Mouse (Mus musculus) thymus, postnatal 14 days (tissue): ENCODE results near the gene Gm49394.

Experiments
- DNase-seq: peaks from one replicate; pipeline ENCODE4 v3.0.0; 2021

The Gm49394 gene

DNA sequence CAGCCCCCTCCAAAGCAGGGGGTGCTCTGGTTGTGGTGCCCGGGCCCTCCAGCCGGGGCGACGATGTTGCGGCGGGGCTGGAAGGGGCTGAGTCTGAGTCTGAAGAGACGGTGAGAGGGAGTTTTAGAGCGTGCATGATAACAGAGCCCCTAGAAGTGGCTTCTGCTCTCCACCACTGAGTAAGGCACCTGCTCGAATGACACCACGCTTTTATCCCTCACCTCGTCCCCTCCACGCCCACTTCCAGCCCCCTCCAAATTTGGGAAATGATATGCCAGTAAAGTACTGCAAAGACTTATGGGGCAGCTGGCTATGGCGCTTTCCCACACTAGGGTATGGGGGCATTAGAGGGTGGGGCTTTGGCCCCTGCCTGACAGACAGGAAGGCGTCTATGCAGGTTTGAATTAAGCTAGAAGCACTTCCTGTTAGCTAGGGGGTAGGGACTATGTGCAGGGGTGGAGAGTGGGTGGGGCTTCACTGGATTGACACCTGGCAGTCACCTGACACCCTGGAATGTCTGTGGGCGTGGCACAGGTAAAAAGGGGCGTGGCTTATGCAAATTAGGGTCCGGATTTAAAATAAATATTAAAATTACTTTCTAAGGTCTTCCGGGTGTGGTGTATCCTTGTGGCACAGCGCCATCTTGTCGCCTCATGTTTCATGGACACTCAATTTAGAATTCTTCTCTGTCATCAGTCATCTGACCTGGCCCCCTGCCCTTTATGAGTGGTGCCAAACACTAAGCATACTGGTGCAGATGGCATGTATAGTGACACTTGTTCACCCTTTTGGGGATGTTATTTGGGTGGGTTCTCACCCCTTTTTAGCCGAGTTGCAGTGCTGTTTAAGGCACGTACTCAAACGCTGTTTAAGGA lies at the start of gene Gm49394:
TSS of gene Gm49394 (minus strand) at position 192 of the 875 bp plus-strand sequence.
- DNase-seq, result no peak

DNA sequence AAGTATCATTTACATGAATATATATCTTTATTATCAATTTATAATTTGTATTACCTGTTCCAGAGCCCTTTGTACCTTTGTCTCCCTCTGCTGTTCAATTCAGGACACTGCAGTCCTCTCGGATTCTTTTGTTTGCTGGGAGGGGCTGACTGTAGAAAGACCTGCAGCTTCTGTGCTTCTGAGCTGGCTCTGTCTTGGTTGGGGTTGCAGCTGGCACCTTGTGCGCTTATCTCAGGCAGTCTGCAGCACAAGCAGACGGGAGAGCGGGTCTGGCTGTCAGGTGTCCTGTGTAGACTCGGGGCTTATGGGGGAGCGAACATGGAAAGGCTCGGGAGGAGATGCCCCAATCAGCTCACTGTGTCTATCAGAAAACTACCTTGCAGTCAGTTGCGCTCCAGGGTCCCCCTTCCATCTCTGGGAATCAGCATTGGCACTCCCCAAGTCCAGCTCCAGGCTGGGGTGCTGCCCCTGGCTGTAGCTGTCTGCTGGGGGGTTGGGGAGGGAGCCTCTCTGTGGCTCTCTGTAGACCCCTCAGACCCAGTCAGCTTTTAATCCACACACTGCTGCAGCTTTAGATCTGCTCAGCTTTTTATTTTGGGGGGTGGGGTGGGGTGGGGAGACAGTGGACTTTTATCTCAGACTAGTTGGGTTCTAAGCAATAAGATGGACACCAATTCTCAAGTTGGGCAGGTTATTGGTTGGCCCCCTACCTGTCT lies 45.2 kb upstream of the Gm49394 start:
- peak; percentile 56 for DNase-seq

DNA sequence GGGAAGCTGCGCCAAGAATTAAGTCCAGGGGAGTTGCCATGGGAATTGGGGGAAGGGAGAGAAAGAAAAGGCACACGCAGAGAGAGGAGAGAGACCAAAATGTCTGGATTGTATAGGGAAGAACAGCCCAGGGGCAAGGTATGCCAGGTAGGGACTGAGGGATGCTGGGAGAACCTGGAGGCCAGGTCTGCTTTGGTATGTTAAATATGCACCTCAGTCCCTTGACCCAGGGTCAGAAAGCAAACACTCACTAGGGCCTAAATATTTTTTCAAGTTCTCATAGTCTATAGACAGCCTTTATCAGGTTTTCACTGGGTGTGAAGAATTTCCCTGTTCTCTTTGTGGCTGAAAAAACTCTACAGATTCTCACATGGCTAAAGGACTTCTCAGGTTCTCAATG lies 37.1 kb upstream of the Gm49394 start:
- DNase-seq, result no peak

DNA sequence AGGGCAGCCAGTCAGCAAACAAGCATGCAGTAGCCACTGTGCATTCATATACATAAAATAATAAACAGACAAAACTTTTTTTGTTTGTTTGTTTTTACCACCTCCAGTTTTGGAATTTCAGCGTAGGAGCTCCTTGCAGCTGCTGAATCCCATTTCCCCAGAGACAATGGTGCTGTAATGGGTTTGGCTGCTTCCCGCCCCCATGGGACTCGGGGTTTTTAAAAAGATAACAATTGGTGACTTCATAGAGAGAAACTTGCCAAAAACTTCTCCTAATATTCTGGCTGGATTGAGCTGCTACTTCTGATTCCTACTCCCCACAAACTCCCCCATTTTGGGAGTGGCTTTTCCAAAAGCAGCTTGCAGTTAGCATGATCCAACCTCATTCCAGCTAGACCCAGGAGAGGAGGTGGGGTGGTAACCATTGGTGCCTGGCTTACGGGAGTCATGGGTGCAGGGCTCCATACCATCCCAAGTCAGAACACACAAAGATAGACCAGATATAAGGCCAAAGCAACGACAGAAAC lies 29.7 kb upstream of the Gm49394 start:
- DNase-seq, result no peak

DNA sequence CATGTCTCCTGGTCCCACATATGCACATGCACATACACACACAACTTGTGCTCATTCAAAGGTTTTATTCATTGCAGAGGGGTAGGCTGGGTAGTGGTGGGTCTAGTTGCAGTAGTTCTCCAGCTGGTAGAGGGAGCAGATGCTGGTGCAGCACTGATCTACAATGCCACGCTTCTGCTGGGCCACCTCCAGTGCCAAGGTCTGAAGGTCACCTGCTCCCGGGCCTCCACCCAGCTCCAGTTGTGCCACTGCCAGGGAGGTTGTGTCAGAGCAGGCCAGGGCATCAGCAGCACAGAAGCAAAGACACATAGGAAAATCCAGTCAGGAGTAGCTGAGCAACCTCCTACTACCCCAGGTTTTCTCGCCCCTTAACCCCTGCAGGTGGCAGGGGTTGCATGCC lies 8.9 kb upstream of the Gm49394 start:
- DNase-seq, result no peak

DNA sequence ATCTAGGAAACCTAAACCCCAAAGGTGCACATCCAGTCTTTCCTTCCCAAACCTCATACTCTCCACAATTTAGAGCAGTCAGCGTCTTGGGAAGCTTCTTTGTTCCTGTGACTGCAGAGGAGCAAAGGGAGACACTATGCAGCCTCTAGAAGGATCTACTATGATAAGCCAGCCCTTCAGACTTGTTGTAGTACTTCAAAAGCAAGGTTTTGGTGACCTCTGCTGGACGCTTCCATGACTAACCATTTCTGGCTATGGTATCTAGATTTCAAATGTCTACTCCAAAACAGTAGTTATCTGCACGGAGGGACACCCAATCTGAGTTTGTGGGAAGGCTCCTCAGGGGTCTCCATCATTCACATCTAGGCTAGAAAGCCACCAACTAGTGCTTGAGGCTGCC lies 5.9 kb upstream of the Gm49394 start:
- DNase-seq, result no peak

DNA sequence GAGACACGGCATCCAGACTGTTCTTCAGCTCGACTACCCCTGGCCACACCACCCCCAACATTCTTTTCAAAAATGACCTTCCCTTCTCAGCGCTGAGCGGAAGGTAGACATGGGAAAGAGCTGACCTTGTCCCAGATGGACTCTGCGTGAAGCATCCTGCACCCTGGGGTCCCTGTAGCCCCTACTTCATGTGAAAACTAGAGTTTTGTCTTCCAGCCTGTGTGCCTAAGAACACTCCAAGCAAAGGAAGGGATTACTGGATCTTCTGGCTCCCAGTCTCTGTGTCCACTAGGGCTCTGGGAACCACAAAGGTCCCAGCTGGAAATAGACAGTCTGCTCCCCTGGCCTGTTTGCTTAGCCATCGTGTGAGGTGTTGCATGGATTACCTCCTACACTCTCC lies 5.4 kb upstream of the Gm49394 start:
- no peak for DNase-seq

DNA sequence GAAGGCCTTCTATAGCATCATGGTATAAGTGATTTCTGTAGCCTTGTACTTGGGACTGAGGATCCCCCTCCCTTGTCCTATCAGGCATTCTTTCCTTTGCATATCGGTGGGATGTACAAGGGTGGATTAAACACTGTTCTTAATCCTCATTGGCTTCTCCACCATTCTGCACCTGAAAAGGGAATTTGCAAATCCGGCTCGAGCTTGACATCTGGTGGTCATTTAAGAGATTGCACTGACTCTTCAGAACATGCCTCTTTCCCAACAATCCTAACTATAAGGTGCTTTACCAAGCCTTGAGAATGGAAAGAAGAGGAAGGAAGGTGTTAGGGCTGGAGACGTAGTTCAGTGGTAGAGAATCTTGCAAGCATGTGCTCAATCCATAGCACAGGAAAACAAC lies 2.4 kb upstream of the Gm49394 start:
- peak; percentile 40 for DNase-seq

DNA sequence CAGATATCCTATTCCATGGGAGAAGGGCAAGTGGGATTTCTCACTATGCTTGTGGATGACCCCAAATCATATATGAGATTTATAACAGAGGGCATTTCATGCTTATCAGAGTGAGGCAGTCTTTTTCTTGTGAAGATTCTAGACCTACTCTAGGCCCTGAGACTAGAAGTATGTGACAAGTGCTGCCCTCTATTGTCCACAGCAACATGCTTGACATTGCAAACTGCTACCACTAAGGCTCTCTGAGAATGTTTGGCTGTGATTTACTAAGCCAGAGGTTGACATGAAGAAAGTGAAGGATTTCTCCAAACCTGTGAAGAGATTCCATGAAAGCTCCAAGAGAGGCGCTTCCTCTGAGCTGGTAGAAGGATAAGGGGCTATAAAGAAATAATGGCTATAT lies 1.3 kb upstream of the Gm49394 start:
- no peak for DNase-seq

DNA sequence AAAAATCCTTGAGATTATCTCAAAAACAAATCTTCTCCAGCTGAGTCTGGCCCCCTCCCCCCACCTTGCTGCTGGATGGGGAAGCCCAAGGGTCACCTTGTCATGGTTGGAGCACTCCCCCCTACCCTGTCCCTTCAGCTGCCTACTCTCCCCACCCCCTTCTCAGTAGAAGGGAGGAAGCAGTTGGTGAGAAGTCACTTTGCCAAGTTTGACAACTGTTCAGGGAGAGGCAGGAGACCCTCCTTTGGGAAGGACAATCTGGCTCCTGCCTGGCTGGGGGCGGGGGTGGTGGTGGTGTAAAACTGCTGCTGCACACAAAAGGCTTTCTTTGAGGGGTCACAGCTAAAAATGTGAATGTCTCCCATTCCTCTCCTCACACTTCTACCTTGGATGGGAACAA lies 1.4 kb downstream of the Gm49394 start:
- no peak for DNase-seq

DNA sequence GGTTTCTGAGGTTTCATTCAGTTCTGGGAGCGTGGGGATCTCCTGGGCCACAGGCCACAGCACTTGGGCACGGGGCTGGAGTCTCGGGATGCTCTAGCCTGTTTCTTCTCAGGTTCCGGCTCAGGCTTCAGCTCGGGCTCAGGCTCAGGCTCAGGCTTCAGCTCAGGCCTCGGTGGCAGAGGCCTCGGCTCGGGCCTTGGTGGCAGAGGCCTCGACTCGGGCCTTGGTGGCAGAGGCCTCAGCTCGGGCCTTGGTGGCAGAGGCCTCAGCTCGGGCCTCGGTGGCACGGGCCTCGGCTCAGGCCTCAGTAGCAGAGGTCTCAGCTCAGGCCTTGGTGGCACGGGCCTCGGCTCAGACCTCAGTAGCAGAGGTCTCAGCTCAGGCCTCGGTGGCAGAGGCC lies 2.2 kb downstream of the Gm49394 start:
- DNase-seq, result no peak

DNA sequence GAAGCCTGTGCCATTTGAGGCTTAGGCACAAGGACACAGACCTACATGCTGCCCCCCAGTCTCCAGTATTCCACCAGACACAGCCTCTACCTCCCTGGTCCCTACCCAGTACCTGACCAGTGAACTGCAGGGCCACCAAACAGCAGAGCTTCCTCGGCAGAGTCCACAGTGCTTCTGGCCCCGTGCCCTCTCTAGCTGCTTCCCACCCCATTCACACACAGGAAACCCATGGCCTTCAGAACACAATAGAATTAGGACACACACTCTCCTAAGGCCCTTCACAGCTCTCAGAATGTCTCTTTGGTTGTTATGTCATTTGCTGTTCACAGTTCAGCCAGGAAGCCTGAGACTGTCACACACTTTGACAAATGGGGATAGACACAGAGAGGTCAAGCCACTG lies 3.1 kb downstream of the Gm49394 start, which contains the start of gene Igf2:
TSS of gene Igf2 (minus strand) at position 158 of the 400 bp plus-strand sequence.
- no peak for DNase-seq

DNA sequence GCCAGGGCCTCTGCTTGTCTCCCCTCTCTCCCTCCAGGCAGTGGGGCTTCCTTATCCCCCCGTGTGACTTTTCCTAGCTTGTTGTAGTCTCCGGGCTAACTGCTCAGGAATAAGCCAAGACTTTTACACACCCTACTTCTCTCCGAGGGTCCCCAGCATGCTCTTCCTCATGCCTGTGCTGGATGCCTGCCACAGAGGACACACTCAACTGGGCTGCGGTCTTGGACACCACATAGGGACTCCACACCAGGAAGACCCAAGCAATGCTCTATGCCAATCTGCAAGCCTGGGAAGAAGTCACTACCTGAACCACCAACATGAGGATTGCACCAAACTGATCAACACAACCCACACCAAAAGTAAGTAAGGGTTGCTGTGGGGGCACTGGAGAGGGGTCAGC lies 3.6 kb downstream of the Gm49394 start:
- DNase-seq, result no peak

DNA sequence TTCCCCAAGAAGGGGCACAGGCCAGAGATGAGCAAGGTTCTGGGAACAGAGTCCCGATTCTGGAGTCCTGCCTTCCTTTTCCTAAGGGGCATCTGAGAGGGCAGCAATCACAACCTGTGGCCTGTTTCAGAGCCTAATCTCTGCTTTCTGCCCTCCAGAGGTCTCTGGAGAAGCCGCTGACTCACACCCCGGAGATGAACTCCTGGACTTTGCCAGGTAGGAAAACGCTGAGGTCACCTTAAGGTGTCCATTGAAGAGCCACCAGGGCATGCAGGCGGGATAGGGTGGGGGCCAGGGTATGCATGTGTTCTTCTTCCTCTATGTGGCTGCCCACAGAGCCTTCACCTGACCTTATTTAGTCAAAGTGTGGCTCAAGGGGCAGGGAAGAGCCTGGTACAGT lies 4.4 kb downstream of the Gm49394 start:
- DNase-seq, result no peak

DNA sequence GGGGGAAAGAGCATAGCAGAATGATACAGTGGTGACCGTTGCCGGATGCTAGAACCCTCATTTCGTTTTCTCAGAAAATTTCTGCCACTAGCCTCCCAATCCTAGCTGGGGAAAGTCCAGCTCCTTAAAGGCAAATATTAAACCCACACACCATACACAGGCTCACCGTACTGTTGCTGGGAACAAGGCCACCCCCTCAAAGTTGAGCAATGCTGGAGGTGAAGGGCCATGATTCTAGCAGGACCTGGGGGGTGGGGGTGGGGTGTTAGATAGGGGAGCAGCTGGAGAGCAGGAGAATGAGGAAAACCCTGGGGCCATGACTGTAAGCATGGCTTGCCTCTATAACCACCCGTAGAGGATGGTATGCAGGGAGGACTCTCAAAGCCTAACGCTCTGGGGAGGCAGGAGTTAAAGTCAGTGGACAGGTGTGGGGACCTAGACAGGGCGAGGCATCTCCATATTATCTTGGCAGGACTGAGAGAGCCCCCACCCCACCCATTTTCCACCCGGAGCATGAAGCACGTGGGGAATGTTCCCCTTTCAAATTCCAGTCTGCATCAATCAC lies 5.2 kb downstream of the Gm49394 start:
- no peak for DNase-seq

DNA sequence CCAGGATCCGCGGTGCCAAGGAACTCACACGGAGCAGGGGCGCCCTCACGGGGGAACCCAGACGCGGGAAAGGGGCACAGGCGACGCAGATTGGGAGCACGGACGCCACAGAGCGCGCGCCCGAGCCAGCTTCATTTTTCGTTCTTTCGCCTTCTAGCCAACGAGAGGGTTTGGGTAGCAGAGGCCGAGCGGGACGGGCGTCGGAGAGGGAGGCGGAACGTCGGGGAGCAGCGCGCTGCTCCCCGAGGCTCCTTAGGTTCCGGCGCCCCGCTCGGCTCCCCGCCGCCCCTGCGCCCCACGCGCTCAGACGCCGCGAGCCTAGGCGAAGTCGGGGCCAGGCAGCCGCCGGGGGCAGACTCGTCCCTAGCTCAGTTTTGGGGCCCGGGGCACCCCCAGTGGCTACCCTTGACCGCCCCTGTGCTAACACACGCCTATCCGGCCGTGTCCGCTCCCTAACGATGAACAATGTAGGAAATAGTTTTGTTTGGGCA lies 5.8 kb downstream of the Gm49394 start:
- no peak for DNase-seq

DNA sequence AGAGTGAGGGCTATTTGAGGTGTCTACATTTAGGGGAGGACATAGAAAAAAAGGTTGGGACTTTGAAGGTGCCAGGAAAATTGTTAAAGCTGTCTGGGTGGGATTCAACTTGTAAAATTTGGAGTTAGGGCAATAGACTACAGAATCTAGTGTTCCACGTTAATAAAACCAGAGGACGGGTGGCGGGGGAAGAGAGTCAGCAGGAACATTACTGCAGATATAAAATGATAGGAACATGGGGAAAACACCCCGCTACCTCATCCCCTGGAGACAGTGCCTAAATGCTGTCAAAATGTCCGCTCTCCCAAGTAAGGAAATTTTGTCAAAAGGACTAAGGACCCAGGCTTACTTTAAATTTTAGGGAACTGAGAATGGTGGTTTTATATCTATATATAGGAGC lies 6.6 kb downstream of the Gm49394 start:
- DNase-seq, result no peak

DNA sequence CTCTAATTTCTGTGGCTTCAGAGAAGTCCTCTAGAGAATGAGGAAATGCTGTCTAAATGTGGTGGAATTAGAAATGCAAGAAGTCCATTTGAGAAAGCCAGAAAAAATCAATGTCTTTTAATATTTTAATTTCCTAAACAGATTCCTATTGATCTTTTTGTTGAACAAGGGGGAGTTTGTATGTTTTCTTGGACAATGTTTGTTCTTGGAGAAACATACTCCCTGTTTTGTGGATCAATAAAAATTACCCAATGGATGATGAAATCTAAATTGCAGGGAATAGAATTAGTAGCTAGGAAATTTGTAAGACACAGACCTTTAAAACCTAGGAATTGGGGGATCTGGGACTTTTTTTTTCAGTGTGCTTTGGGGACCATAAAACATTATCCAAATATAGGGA lies 7.9 kb downstream of the Gm49394 start:
- no peak for DNase-seq

DNA sequence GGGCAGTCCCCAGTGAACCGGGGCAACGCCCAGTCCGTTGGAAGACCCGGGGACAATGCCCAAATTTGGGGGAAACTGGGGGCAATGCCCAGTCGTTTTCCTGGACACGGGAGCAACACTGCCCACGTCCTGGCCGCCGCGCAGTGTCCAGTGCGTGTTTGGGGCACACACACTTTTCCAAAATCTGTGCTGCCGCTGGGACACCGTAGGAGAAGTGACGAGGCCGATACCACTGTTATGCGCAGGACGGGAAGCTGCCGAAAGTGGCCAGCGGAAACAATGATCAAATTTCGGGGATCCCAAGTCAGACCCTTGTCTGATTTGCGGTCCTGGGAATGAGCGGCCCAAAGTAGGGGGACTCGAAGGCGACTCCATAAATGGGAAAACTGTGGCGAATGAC lies 8.7 kb downstream of the Gm49394 start:
- DNase-seq, result no peak

DNA sequence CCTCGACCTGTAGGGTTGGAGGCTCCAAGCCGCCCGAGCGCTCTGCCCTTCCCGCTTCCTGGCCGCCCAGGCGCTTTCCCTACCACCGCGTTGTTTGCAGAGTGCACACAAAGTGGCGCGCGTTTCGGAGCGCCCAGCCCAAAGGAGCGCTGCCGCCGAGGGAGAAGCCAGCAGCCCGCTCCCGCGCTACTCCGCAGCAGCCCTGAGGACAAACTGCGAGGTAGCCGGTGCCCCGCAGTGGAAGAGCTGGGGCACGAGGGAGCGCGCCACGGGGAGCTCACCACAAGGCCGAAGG lies 9.1 kb downstream of the Gm49394 start:
- no peak for DNase-seq

DNA sequence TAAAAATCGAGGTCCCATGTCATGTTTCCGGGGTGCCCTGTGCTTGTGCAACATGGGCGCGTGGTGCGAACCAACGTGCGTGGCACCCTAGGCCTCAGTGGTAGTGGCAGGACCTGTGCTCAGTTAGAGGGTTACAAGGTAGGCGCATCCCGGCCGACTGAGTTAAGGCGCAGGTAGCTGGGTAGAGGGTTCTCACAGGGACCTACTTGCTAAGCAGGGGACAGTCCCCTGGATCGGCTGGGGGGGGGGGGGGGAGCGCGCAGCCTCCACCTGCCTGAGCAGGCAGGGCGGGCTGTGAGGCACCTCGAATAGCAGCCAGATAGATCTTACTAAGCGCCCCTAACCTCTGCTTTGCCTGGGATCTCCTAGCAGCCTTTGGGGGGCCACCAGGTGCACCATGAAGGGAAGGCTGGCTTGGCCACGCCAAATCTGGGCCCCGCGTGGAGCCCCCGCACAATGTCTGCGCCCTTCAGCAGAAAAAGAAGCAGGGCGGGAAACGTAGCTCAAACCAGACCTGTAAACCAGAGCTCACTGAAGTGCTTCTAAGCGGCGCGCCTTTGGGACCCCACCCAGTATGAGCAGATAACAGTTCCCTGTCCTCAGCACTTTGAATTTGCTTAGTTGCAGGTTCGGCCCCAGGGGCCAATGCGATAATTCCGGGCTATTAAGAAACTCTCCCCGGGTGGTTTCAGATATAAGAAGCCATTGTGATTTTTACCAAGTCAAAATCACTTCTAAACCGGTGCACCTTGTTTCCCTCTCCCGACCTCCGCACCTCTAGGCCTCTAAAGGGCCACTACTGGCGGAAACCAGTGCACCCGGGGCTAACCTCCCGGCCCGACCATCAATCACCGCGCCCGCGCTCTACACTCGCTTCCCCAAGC lies 9.7 kb downstream of the Gm49394 start:
- no peak for DNase-seq

DNA sequence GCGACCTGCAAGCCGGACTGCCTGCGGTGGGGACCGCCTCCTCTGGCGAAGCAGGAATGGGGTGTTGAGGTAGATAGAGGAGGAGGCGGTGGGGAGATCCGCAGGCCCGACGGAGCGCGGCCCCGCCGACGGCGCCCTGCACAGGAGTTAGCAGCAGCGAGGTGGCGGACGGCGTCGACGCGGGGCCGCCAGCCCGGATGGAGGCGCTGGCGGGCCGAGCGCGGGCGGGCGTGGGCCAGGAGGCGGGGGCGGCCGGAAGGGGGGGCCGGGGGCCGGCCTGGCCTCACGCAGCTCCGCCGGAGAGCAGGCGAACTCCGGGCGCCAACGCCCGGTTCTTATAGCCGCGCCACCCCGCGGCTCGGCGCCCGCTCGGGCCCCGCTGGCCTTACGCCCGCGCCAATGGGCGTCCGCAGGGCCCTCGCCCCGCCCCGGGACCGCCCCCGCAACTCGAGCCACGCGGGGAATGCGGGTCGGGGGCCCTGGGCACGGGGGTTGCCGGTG lies 10.5 kb downstream of the Gm49394 start:
- no peak for DNase-seq
